In genomic region chr8:106059613-106060371, GRCm38 (mm10) we compare ENCODE assay signal across 9 mouse cellular contexts. TPM values are rescaled to one million over a fixed set of nuclear protein-coding genes. Genes with fewer than 3 reads are reported as not detected.
DNase-seq lines count a peak whose midpoint lies in the region; ATAC-seq lines count a peak whose summit lies in the region.
"Had no signal": no experiment of that assay in that cellular context is flagged by ENCODE, and none has a peak within 500 bp of the region (broad histone marks: within the 10 kb centered on the region; RNA-seq: fewer than 3 reads in every experiment).

No protein-coding gene starts in this region.

- under 1% methylated on average over 75 of the region's 83 CpGs for WGBS in stomach, embryonic 14.5 days

- no peaks in the 10 kb centered on the region for H3K27me3 ChIP-seq in stomach, embryonic 14.5 days (ENCODE audit: control insufficient read depth, insufficient read depth, low read length)

- H3K4me2 ChIP-seq in stomach, embryonic 14.5 days (replicated peaks; ENCODE audit: low read depth, low read length): peak overlapping the region; percentile 48

- H3K36me3 ChIP-seq in stomach, embryonic 14.5 days (ENCODE audit: control insufficient read depth, insufficient read depth, low read length): no peaks in the 10 kb centered on the region

- peak; percentile 21 for ATAC-seq in megakaryocyte progenitor cell, adult 5-6 weeks (replicated peaks; ENCODE audit: poor library complexity)
- peak; percentile 79 for ATAC-seq in stomach, embryonic 14.5 days (ENCODE audit: insufficient number of reproducible peaks, insufficient read depth, low FRiP score, low read depth)

- DNase-seq in cerebellum, adult 9-10 months: peak; percentile 49
- no peak for DNase-seq in cerebellum, adult 11-12 months
- peak; percentile 70 to 77 for DNase-seq in B cell, adult 2 months
- peak; percentile 33 for DNase-seq in c-Kit-positive CD71-negative TER-119-negative erythroid progenitor cells, embryonic 14.5 days (ENCODE audit: low read depth)
- DNase-seq in gastrocnemius, adult 8-10 months (ENCODE audit: low spot score in 2 of 2): peak; percentile 39 to 51
- DNase-seq in kidney, postnatal 36 days: peak; percentile 41 to 70

- H3K27ac ChIP-seq in stomach, embryonic 14.5 days (ENCODE audit: low read length): peak overlapping the region; percentile 96

- peak overlapping the region; percentile 89 for H3K9ac ChIP-seq in stomach, embryonic 14.5 days (replicated peaks; ENCODE audit: low read depth, low read length)

- H3K4me3 ChIP-seq in stomach, embryonic 14.5 days (ENCODE audit: low read depth, low read length): peak overlapping the region; percentile 72

- H3K9me3 ChIP-seq in stomach, embryonic 14.5 days (ENCODE audit: control insufficient read depth, low read depth, low read length): no peaks in the 10 kb centered on the region

- H3K4me1 ChIP-seq in stomach, embryonic 14.5 days (ENCODE audit: control insufficient read depth, insufficient read depth, low read length): peaks cover 13% of the 10 kb centered on the region

RNA-seq across cellular contexts. Expression of gene Nfatc3, which starts 1.2 kb away (rescaled TPM):
- total RNA-seq in gastrocnemius, adult 8-10 months (2022): 10 to 100 TPM; 23.6 to 30.5 (median 25.5) TPM
- 112 and 126 TPM in 2 replicates for total RNA-seq in megakaryocyte progenitor cell, adult 5-6 weeks (2015)
- 25.2 and 32.7 TPM in 2 replicates for total RNA-seq in megakaryocyte progenitor cell, adult 5-6 weeks (2017)
- polyA plus RNA-seq in stomach, embryonic 14.5 days (2014; fragmentation: Nextera tagmentation; extraction: Ambion mirVana): 9.6 and 10.5 TPM in 2 replicates

RNA-seq across cellular contexts. Expression of gene Ddx28, which starts 48.1 kb away (rescaled TPM):
- 10 to 100 TPM; 11.2 to 13.1 (median 11.7) TPM for total RNA-seq in gastrocnemius, adult 8-10 months (2022)
- total RNA-seq in megakaryocyte progenitor cell, adult 5-6 weeks (2015): 8.6 and 12.0 TPM in 2 replicates
- total RNA-seq in megakaryocyte progenitor cell, adult 5-6 weeks (2017): 18.2 and 20.8 TPM in 2 replicates
- polyA plus RNA-seq in stomach, embryonic 14.5 days (2014; fragmentation: Nextera tagmentation; extraction: Ambion mirVana): 16.4 and 18.4 TPM in 2 replicates

RNA-seq across cellular contexts. Expression of gene Dpep2nb, which starts 54.0 kb away (rescaled TPM):
- total RNA-seq in gastrocnemius, adult 8-10 months (2022): not detected
- total RNA-seq in megakaryocyte progenitor cell, adult 5-6 weeks (2015): not detected in 2 replicates
- total RNA-seq in megakaryocyte progenitor cell, adult 5-6 weeks (2017): not detected in 2 replicates
- 0.29 TPM in 1 of 2 replicates, not detected in the other for polyA plus RNA-seq in stomach, embryonic 14.5 days (2014; fragmentation: Nextera tagmentation; extraction: Ambion mirVana)
- total RNA-seq: layer of hippocampus, adult 8-10 months had no signal
